Mouse (Mus musculus) testis, adult 2 months (tissue): Measurements from ENCODE around the gene Rhbdd1. TPM values are rescaled to one million over a fixed set of nuclear protein-coding genes. Genes with fewer than 3 reads are reported as not detected.
A peak's percentile ranks its signal among the peaks of the same experiment; 100 is the strongest.

Experiments used
- H3K27ac ChIP-seq: fragments of 200-500 bp; 2 replicates; pipeline ENCODE4 v1.5.1; 2012; ENCODE audit warnings: low read depth, low read length; ENCODE audit not compliant: control insufficient read depth, insufficient read depth
- H3K27me3 ChIP-seq: fragments of 200-500 bp; 2 replicates; pipeline ENCODE4 v1.6.1; 2012; ENCODE audit warnings: mild to moderate bottlenecking, low read length, moderate library complexity; ENCODE audit not compliant: control insufficient read depth, insufficient read depth
- H3K36me3 ChIP-seq: fragments of 200-500 bp; 2 replicates; pipeline ENCODE4 v1.6.1; 2012; ENCODE audit warnings: mild to moderate bottlenecking, low read length; ENCODE audit not compliant: control insufficient read depth, insufficient read depth
- H3K4me1 ChIP-seq: fragments of 200-500 bp; 2 replicates; pipeline ENCODE4 v1.6.1; 2012; ENCODE audit warnings: low read length; ENCODE audit not compliant: control insufficient read depth, insufficient read depth
- H3K4me3 ChIP-seq: fragments of 200-500 bp; 2 replicates; pipeline ENCODE4 v1.5.1; 2012; ENCODE audit warnings: low read depth, mild to moderate bottlenecking, low read length, moderate library complexity, mixed read lengths; ENCODE audit not compliant: control insufficient read depth
- CTCF ChIP-seq: fragments of 200-500 bp; IDR thresholded peaks from 2 replicates; pipeline ENCODE4 v1.5.1; 2012; ENCODE audit warnings: low read depth, mild to moderate bottlenecking, inconsistent platforms, low read length, moderate library complexity; ENCODE audit not compliant: control insufficient read depth, insufficient read depth, insufficient replicate concordance
- POLR2A ChIP-seq: fragments of 200-500 bp; IDR thresholded peaks from 2 replicates; pipeline ENCODE4 v1.6.1; 2012; ENCODE audit warnings: low read depth, mild to moderate bottlenecking, inconsistent platforms, low read length, moderate library complexity; ENCODE audit not compliant: control insufficient read depth
- polyA plus RNA-seq: library from polyadenylated mRNA; depleted of rRNA; stranded (reverse); fragments of >200 nt; gene quantifications from 2 replicates; pipeline ENCODE4 v1.2.3, GENCODE M21; 2012; rRNA removed

Gene Rhbdd1
- polyA plus RNA-seq, result 45.3 and 46.4 TPM in 2 replicates

- H3K36me3 ChIP-seq, result no peaks in the 10 kb centered on the region
- H3K4me1 ChIP-seq, result peaks cover 2% of the 10 kb centered on the region
- peak within 1 kb of the TSS; percentile 99 for H3K27ac ChIP-seq
- TF ChIP-seq CTCF, result no peak
- TF ChIP-seq POLR2A, result peak; percentile 98
- peak within 1 kb of the TSS; percentile 99 for H3K4me3 ChIP-seq
- no peaks in the 10 kb centered on the region for H3K27me3 ChIP-seq
These were observed at the start of gene Rhbdd1 for GRCm38 (mm10) chr1:82316111-82316745. Rhbdd1 (plus strand) TSS chr1:82316452.

GRCm38 (mm10) chr1:82267547-82267946 is 48.7 kb upstream of the Rhbdd1 start:
- H3K4me3 ChIP-seq, result no peak overlapping the region
- no peak overlapping the region for H3K27ac ChIP-seq
- TF ChIP-seq CTCF (no peak), POLR2A (no peak)
- H3K4me1 ChIP-seq, result no peaks in the 10 kb centered on the region
- H3K27me3 ChIP-seq, result no peaks in the 10 kb centered on the region
- no peaks in the 10 kb centered on the region for H3K36me3 ChIP-seq

GRCm38 (mm10) chr1:82272231-82272630 is 44.0 kb upstream of the Rhbdd1 start:
- no peaks in the 10 kb centered on the region for H3K4me1 ChIP-seq
- no peak overlapping the region for H3K27ac ChIP-seq
- no peak overlapping the region for H3K4me3 ChIP-seq
- H3K36me3 ChIP-seq, result no peaks in the 10 kb centered on the region
- TF ChIP-seq POLR2A (no peak), CTCF (no peak)
- no peaks in the 10 kb centered on the region for H3K27me3 ChIP-seq

GRCm38 (mm10) chr1:82273529-82273928 is 42.7 kb upstream of the Rhbdd1 start:
- Histone ChIP-seq H3K27me3 (no peaks in the 10 kb centered on the region), H3K4me3 (no peak overlapping the region), H3K4me1 (no peaks in the 10 kb centered on the region), H3K27ac (no peak overlapping the region), H3K36me3 (no peaks in the 10 kb centered on the region)
- TF ChIP-seq POLR2A (no peak), CTCF (no peak)

GRCm38 (mm10) chr1:82274361-82274760 is 41.9 kb upstream of the Rhbdd1 start:
- Histone ChIP-seq H3K4me1 (no peaks in the 10 kb centered on the region), H3K27me3 (no peaks in the 10 kb centered on the region), H3K27ac (no peak overlapping the region), H3K4me3 (no peak overlapping the region), H3K36me3 (no peaks in the 10 kb centered on the region)
- TF ChIP-seq POLR2A, result no peak
- TF ChIP-seq CTCF, result no peak

GRCm38 (mm10) chr1:82279768-82280167 is 36.5 kb upstream of the Rhbdd1 start:
- Histone ChIP-seq H3K36me3 (no peaks in the 10 kb centered on the region), H3K27me3 (no peaks in the 10 kb centered on the region), H3K27ac (no peak overlapping the region), H3K4me1 (peaks cover 2% of the 10 kb centered on the region; the same call in 1 of the 2 replicates), H3K4me3 (no peak overlapping the region)
- TF ChIP-seq CTCF (no peak), POLR2A (no peak)

GRCm38 (mm10) chr1:82281823-82282222 is 34.4 kb upstream of the Rhbdd1 start:
- Histone ChIP-seq H3K4me1 (peaks cover 5% of the 10 kb centered on the region; the same call in 1 of the 2 replicates), H3K27ac (no peak overlapping the region), H3K36me3 (no peaks in the 10 kb centered on the region), H3K4me3 (no peak overlapping the region), H3K27me3 (no peaks in the 10 kb centered on the region)
- no peak for TF ChIP-seq CTCF
- TF ChIP-seq POLR2A, result no peak
